Mouse (Mus musculus): ENCODE results near the gene Dcbld2.

Dcbld2 gene

GRCm38 (mm10) chr16:58408062-58408486 is at the start of gene Dcbld2:
Gene Dcbld2 (plus strand): TSS chr16:58408443.
- DNase-seq, result peak; percentile 93 to 95

GRCm38 (mm10) chr16:58377170-58377569 is 31.1 kb upstream of the Dcbld2 start:
- DNase-seq, result no peak

- DNase-seq, result no peak
Measured at GRCm38 (mm10) chr16:58377756-58378503, 30.3 kb upstream of the Dcbld2 start.

- DNase-seq, result no peak
Measured at GRCm38 (mm10) chr16:58386241-58386757, 21.9 kb upstream of the Dcbld2 start.

GRCm38 (mm10) chr16:58389143-58389755 is 19.0 kb upstream of the Dcbld2 start:
- DNase-seq, result no peak

GRCm38 (mm10) chr16:58393036-58393435 is 15.2 kb upstream of the Dcbld2 start:
- no peak for DNase-seq

- DNase-seq, result no peak
Measured at GRCm38 (mm10) chr16:58394156-58394555, 14.1 kb upstream of the Dcbld2 start.

- no peak for DNase-seq
Measured at GRCm38 (mm10) chr16:58398604-58399003, 9.6 kb upstream of the Dcbld2 start.

GRCm38 (mm10) chr16:58401079-58401478 is 7.2 kb upstream of the Dcbld2 start:
- no peak for DNase-seq

- DNase-seq, result no peak
Measured at GRCm38 (mm10) chr16:58404665-58405064, 3.6 kb upstream of the Dcbld2 start.

GRCm38 (mm10) chr16:58405271-58405670 is 3.0 kb upstream of the Dcbld2 start:
- DNase-seq, result no peak

GRCm38 (mm10) chr16:58408487-58409281 is 441 bp downstream of the Dcbld2 start:
- peak; percentile 46 to 54 for DNase-seq

- DNase-seq, result no peak
Measured at GRCm38 (mm10) chr16:58409825-58410224, 1.6 kb downstream of the Dcbld2 start.

- no peak for DNase-seq
Measured at GRCm38 (mm10) chr16:58414801-58415200, 6.6 kb downstream of the Dcbld2 start.

- no peak for DNase-seq
Measured at GRCm38 (mm10) chr16:58415500-58415899, 7.3 kb downstream of the Dcbld2 start.

- DNase-seq, result no peak
Measured at GRCm38 (mm10) chr16:58421696-58422354, 13.6 kb downstream of the Dcbld2 start.

GRCm38 (mm10) chr16:58430246-58430645 is 22.0 kb downstream of the Dcbld2 start:
- no peak for DNase-seq

- DNase-seq, result no peak
Measured at GRCm38 (mm10) chr16:58432384-58432783, 24.1 kb downstream of the Dcbld2 start.

- DNase-seq, result no peak
Measured at GRCm38 (mm10) chr16:58444735-58445134, 36.5 kb downstream of the Dcbld2 start.

- DNase-seq, result no peak
Measured at GRCm38 (mm10) chr16:58446281-58447259, 38.3 kb downstream of the Dcbld2 start.

GRCm38 (mm10) chr16:58449073-58449472 is 40.8 kb downstream of the Dcbld2 start:
- no peak for DNase-seq
